In genomic region chr19:25392135-25392534, GRCm38 (mm10) we compare ENCODE assay signal across 21 mouse cellular contexts.
DNase-seq lines count a peak whose midpoint lies in the region; ATAC-seq and TF ChIP-seq lines count a peak whose summit lies in the region.
"Had no signal": no experiment of that assay in that cellular context is flagged by ENCODE, and none has a peak within 500 bp of the region (broad histone marks: within the 10 kb centered on the region; RNA-seq: fewer than 3 reads in every experiment).

No protein-coding gene starts in this region.

- peaks cover 5% of the 10 kb centered on the region; the same call in 1 of the 2 replicates for H3K4me1 ChIP-seq in lung, embryonic 14.5 days (ENCODE audit: insufficient read depth)
- no peaks in the 10 kb centered on the region for H3K4me1 ChIP-seq in lung, adult 2 months (ENCODE audit: control insufficient read depth, insufficient read depth, low read length)
- H3K4me1 ChIP-seq in midbrain, embryonic 10.5 days: peaks cover 33% of the 10 kb centered on the region
- peaks cover 5% of the 10 kb centered on the region for H3K4me1 ChIP-seq in midbrain, embryonic 15.5 days
- peaks cover 8% of the 10 kb centered on the region; the same call in 1 of the 2 replicates for H3K4me1 ChIP-seq in stomach, embryonic 16.5 days (ENCODE audit: control insufficient read depth, insufficient read depth, low read length)

- H3K36me3 ChIP-seq in lung, embryonic 14.5 days (ENCODE audit: insufficient read depth): no peaks in the 10 kb centered on the region
- peaks cover 9% of the 10 kb centered on the region for H3K36me3 ChIP-seq in midbrain, embryonic 10.5 days
- no peaks in the 10 kb centered on the region for H3K36me3 ChIP-seq in midbrain, embryonic 15.5 days (replicated peaks)
- H3K36me3 ChIP-seq in stomach, embryonic 16.5 days (ENCODE audit: control insufficient read depth, insufficient read depth, low read length): no peaks in the 10 kb centered on the region
- H3K36me3 ChIP-seq: embryonic facial prominence, embryonic 15.5 days; hindbrain, embryonic 13.5 days had no signal

- H3K9ac ChIP-seq in lung, embryonic 14.5 days: no peak overlapping the region
- H3K9ac ChIP-seq in midbrain, embryonic 15.5 days: no peak overlapping the region
- no peak overlapping the region for H3K9ac ChIP-seq in stomach, embryonic 16.5 days (ENCODE audit: low read length)
- H3K9ac ChIP-seq: embryonic facial prominence, embryonic 15.5 days; hindbrain, embryonic 13.5 days had no signal

- TF ChIP-seq POLR2A in lung, adult 2 months (IDR thresholded peaks at IDR 0.05; ENCODE audit: borderline replicate concordance, extremely low read depth, low read depth, low read length): no peak

- H3K4me3 ChIP-seq in lung, embryonic 14.5 days (ENCODE audit: low read depth, low read length): no peak overlapping the region
- H3K4me3 ChIP-seq in lung, adult 2 months (replicated peaks; ENCODE audit: extremely low read depth, low read depth, low read length): no peak overlapping the region
- H3K4me3 ChIP-seq in midbrain, embryonic 10.5 days: no peak overlapping the region
- H3K4me3 ChIP-seq in midbrain, embryonic 15.5 days: no peak overlapping the region
- H3K4me3 ChIP-seq in stomach, embryonic 16.5 days (replicated peaks; ENCODE audit: low read length): no peak overlapping the region
- H3K4me3 ChIP-seq: embryonic facial prominence, embryonic 15.5 days; erythroblast, embryonic 14.5 days; forebrain, embryonic 10.5 days; hindbrain, embryonic 13.5 days had no signal

- no peaks in the 10 kb centered on the region for H3K27me3 ChIP-seq in lung, embryonic 14.5 days (ENCODE audit: insufficient read depth, low read length)
- H3K27me3 ChIP-seq in midbrain, embryonic 10.5 days (ENCODE audit: low read depth, poor library complexity, severe bottlenecking): no peaks in the 10 kb centered on the region; the same call in 1 of the 2 replicates
- no peaks in the 10 kb centered on the region for H3K27me3 ChIP-seq in midbrain, embryonic 15.5 days (replicated peaks)
- H3K27me3 ChIP-seq in stomach, embryonic 16.5 days (ENCODE audit: control insufficient read depth, insufficient read depth, low read length): no peaks in the 10 kb centered on the region
- H3K27me3 ChIP-seq: embryonic facial prominence, embryonic 15.5 days; hindbrain, embryonic 13.5 days; Patski had no signal

- peak; percentile 54 for DNase-seq in lung, embryonic 14.5 days
- no peak for DNase-seq in lung, adult 2 months
- no peak for DNase-seq in midbrain, embryonic 10.5 days (ENCODE audit: low spot score)
- DNase-seq in R1 (ENCODE audit: low read depth, low spot score): peak; percentile 87
- no peak for DNase-seq in cerebellum, adult 8-10 months
- no peak for DNase-seq in adrenal gland, postnatal 25 days
- DNase-seq: adrenal gland, postnatal 10 days; cerebellum, adult 11-12 months; cerebellum, adult 9-11 months; cerebellum, postnatal 36 days; gastrocnemius, postnatal 36 days; heart, postnatal 10 days had no signal

- no peak for TF ChIP-seq CTCF in lung, embryonic 14.5 days (IDR thresholded peaks at IDR 0.05; ENCODE audit: low read depth)
- no peak for TF ChIP-seq CTCF in lung, adult 2 months (IDR thresholded peaks at IDR 0.05; ENCODE audit: insufficient read depth, low read length)

- no peak overlapping the region for H3K4me2 ChIP-seq in lung, embryonic 14.5 days
- H3K4me2 ChIP-seq in midbrain, embryonic 15.5 days: no peak overlapping the region
- no peak overlapping the region for H3K4me2 ChIP-seq in stomach, embryonic 16.5 days (ENCODE audit: low read depth, low read length)
- H3K4me2 ChIP-seq: embryonic facial prominence, embryonic 15.5 days; hindbrain, embryonic 13.5 days had no signal

- WGBS in lung, embryonic 14.5 days: 83% methylated on average over 11 of the region's 11 CpGs
- 86% methylated on average over 11 of the region's 11 CpGs for WGBS in lung, adult 2 months
- WGBS in midbrain, embryonic 10.5 days: 85% methylated on average over 11 of the region's 11 CpGs
- WGBS in midbrain, embryonic 15.5 days: 93% methylated on average over 11 of the region's 11 CpGs
- 85% methylated on average over 11 of the region's 11 CpGs for WGBS in stomach, embryonic 16.5 days

- no peak overlapping the region for H3K27ac ChIP-seq in lung, embryonic 14.5 days (ENCODE audit: low read depth)
- H3K27ac ChIP-seq in midbrain, embryonic 10.5 days (replicated peaks): peak overlapping the region; percentile 9; the same call in 1 of the 2 replicates
- H3K27ac ChIP-seq in midbrain, embryonic 15.5 days: no peak overlapping the region
- no peak overlapping the region; the same call in 1 of the 2 replicates for H3K27ac ChIP-seq in stomach, embryonic 16.5 days (ENCODE audit: low read length)
- H3K27ac ChIP-seq: embryonic facial prominence, embryonic 15.5 days; forebrain, embryonic 10.5 days; hindbrain, embryonic 13.5 days; hindbrain, postnatal 0 days had no signal

- H3K9me3 ChIP-seq in lung, embryonic 14.5 days (ENCODE audit: low read depth, low read length): no peaks in the 10 kb centered on the region
- no peaks in the 10 kb centered on the region for H3K9me3 ChIP-seq in midbrain, embryonic 10.5 days (replicated peaks)
- H3K9me3 ChIP-seq in midbrain, embryonic 15.5 days: no peaks in the 10 kb centered on the region
- H3K9me3 ChIP-seq in stomach, embryonic 16.5 days (replicated peaks; ENCODE audit: control insufficient read depth, low read length): no peaks in the 10 kb centered on the region
- H3K9me3 ChIP-seq: embryonic facial prominence, embryonic 15.5 days; forebrain, embryonic 10.5 days; hindbrain, embryonic 13.5 days had no signal

- no peak for ATAC-seq in lung, embryonic 14.5 days (ENCODE audit: insufficient read depth)
- ATAC-seq in midbrain, embryonic 15.5 days (replicated peaks): no peak
- ATAC-seq in stomach, embryonic 16.5 days (ENCODE audit: insufficient read depth, low FRiP score): peak; percentile 41; the same call in 1 of the 2 replicates
- ATAC-seq: forebrain, embryonic 14.5 days; hindbrain, postnatal 0 days; Patski had no signal

Comparison
In these comparisons a context has a peak if more than half of its experiments do, and no peak if none do; other contexts are left out.
1. DNase-seq: peak in lung, embryonic 14.5 days (single experiment) and R1 (single experiment); none in lung, adult 2 months (single experiment), midbrain, embryonic 10.5 days (single experiment), cerebellum, adult 8-10 months (single experiment) and adrenal gland, postnatal 25 days (single experiment).